Mouse (Mus musculus) neural tube, embryonic 12.5 days (tissue): ENCODE results near the gene Selenbp2. TPM values are rescaled to one million over a fixed set of nuclear protein-coding genes. Genes with fewer than 3 reads are reported as not detected.
"Not testable (repeated sequence)": the region's sequence is repeated elsewhere in the genome, so short reads cannot be mapped to it uniquely, and the experiment has no call there.

ENCODE experiments used
- ATAC-seq: fragments of 200-750 bp; cut with Nextera tagmentation; 2 replicates; pipeline ENCODE4 v1.8.0; 2017; ENCODE audit warnings: low read depth, mild to moderate bottlenecking, moderate TSS enrichment, moderate library complexity; ENCODE audit not compliant: low FRiP score
- H3K27ac ChIP-seq: fragments of 300-500 bp; sonication (generic); 2 replicates; pipeline ENCODE4 v1.5.1; 2016
- H3K27me3 ChIP-seq: fragments of 300-500 bp; sonication (generic); replicated peaks from 2 replicates; pipeline ENCODE4 v1.6.1; 2016; ENCODE audit warnings: mild to moderate bottlenecking
- H3K36me3 ChIP-seq: fragments of 300-500 bp; sonication (generic); 2 replicates; pipeline ENCODE4 v1.6.1; 2016; ENCODE audit warnings: mild to moderate bottlenecking
- H3K4me1 ChIP-seq: fragments of 300-500 bp; sonication (generic); 2 replicates; pipeline ENCODE4 v1.6.1; 2016
- H3K4me2 ChIP-seq: fragments of 300-500 bp; sonication (generic); replicated peaks from 2 replicates; pipeline ENCODE4 v1.6.1; 2016; ENCODE audit warnings: mild to moderate bottlenecking
- H3K4me3 ChIP-seq: fragments of 300-500 bp; sonication (generic); 2 replicates; pipeline ENCODE4 v1.5.1; 2016
- H3K9ac ChIP-seq: fragments of 300-500 bp; sonication (generic); 2 replicates; pipeline ENCODE4 v1.6.1; 2016; ENCODE audit warnings: mild to moderate bottlenecking
- H3K9me3 ChIP-seq: fragments of 300-500 bp; sonication (generic); 2 replicates; pipeline ENCODE4 v1.6.1; 2016; ENCODE audit warnings: mild to moderate bottlenecking
- WGBS: fragments of 180-500 bp; shearing (Covaris S2); methylation state at CpG from one replicate; pipeline ENCODE4 v1.1.7; 2016; 5-methylcytosine and 5-hydroxymethylcytosine counted together
- polyA plus RNA-seq: library from polyadenylated mRNA; unstranded; fragments of >200 nt; fragmentation: Nextera tagmentation; extraction: Ambion mirVana; gene quantifications from 2 replicates; pipeline ENCODE4 v1.2.1, GENCODE M21; 2016

The Selenbp2 gene
- polyA plus RNA-seq, 1 experiment from 2014 or later, result not detected

DNA sequence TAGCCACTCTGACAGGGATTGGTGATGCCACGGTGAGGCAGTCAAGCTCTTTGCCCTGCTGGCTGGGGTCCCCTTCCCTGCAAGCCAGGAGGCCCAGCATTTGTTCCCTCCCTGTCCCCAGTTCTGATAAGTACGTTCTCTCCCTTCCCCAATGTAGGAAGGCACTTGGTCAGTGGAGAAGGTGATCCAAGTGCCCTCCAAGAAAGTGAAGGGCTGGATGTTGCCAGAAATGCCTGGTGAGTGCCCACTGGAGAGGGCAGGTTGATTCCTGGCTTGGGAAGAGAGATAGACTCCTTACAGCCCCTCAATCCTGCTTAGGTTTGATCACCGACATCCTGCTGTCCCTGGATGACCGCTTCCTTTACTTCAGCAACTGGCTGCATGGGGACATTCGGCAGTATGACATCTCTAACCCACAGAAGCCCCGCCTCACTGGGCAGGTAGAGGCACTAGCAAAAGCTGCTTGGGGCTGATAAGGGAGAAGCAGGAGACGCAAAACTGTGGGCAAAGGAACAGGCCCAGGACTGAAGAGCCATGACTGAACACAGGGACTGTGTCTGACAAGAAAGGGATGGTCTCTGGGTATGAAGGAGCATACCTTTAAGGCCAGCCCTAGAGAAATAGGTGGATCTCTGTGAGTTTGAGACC lies 8.9 kb downstream of the Selenbp2 start:
- not testable (repeated sequence) for H3K27ac ChIP-seq, H3K27me3 ChIP-seq, H3K4me2 ChIP-seq, H3K36me3 ChIP-seq, H3K9ac ChIP-seq, H3K4me1 ChIP-seq, ATAC-seq, H3K9me3 ChIP-seq, H3K4me3 ChIP-seq
- 86% methylated on average over 7 of the region's 7 CpGs for WGBS

DNA sequence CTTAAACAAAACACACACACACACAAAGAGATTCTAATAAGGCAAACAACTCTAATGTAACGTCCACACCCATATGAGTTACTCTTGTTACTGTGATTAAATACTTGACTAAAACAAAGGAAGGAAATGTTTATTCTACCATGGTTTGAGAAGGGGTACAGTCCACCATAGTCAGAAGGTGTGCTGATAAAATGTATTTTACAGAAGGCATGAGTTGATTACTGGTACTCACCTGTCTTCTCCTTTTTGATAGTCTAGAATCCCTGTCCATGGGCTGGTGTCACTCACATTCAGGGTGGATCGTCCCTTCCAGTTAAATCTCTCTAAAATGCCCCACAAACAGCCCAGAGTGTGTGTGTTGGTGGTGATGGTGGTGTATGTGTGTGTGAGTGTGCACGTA lies 9.5 kb downstream of the Selenbp2 start:
- ATAC-seq, result no peak
- Histone ChIP-seq H3K27ac (no peak overlapping the region), H3K9ac (no peak overlapping the region), H3K9me3 (no peaks in the 10 kb centered on the region), H3K4me2 (no peak overlapping the region), H3K27me3 (no peaks in the 10 kb centered on the region), H3K4me3 (no peak overlapping the region), H3K4me1 (no peaks in the 10 kb centered on the region), H3K36me3 (no peaks in the 10 kb centered on the region)
- WGBS, result 85% methylated on average over 3 of the region's 3 CpGs

DNA sequence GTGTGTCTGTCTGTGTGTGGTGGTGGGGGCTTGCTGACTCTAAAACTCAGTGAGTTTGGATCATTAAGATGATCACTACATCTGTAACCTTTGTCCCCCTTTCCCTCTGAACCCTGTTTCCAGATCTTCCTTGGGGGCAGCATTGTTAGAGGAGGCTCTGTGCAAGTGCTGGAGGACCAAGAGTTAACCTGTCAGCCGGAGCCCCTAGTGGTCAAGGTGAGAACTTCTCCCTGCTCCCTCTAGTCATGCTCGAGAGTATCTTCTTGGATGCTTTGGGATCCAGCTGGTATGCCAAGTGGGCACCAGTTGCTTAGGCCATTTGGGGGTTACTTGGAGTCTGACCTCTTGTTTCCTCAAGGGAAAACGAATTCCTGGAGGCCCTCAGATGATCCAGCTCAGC lies 10.0 kb downstream of the Selenbp2 start:
- H3K36me3 ChIP-seq, ATAC-seq, H3K9me3 ChIP-seq, H3K4me1 ChIP-seq, H3K4me2 ChIP-seq, H3K4me3 ChIP-seq, H3K9ac ChIP-seq, H3K27ac ChIP-seq, H3K27me3 ChIP-seq: not testable (repeated sequence)
- WGBS, result 34% methylated on average over 3 of the region's 3 CpGs

DNA sequence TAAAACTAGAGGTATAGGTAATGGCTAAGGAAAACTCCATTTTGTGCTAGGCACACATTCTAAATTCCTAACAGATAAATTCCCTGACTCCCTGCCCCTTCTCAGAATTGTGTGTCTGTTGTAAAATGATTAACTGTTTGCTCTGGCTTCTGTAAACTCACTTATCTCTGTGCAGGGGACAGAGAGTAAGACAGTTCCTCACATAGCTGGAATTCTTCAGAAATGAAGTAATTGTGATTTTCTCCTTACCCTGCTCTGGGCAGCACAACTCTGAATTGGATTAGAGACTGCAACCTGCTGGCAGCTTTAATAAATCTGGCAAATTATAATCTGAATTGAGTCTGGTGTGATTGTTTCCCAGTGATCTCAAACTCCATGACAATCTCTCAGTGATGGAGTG lies 17.2 kb downstream of the Selenbp2 start:
- not testable (repeated sequence) for H3K9ac ChIP-seq, H3K27me3 ChIP-seq, ATAC-seq, H3K4me2 ChIP-seq, H3K36me3 ChIP-seq, H3K4me1 ChIP-seq, H3K9me3 ChIP-seq, H3K4me3 ChIP-seq, H3K27ac ChIP-seq

DNA sequence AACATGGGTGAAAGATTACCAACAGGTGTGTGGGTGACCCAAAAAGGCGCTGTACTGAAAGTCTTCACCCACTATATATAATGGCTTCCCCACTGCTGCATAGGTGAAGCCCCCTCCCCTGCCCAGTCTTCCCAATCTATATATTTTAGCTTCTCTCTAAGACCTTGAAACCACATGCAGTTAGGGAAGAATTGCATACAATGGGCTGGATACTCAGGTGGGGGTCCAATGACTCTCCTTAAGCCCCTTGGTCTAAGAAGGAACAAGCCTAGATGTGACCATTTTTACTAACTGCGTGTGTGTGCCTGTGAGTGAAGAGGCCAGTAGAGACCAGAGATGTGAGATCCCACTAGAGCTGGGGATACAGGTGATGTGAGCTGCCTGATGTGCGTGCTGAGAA lies 20.1 kb downstream of the Selenbp2 start:
- H3K27me3 ChIP-seq, H3K9me3 ChIP-seq, H3K9ac ChIP-seq, H3K27ac ChIP-seq, H3K4me3 ChIP-seq, H3K36me3 ChIP-seq, ATAC-seq, H3K4me2 ChIP-seq, H3K4me1 ChIP-seq: not testable (repeated sequence)
- 79% methylated on average over 3 of the region's 3 CpGs for WGBS

DNA sequence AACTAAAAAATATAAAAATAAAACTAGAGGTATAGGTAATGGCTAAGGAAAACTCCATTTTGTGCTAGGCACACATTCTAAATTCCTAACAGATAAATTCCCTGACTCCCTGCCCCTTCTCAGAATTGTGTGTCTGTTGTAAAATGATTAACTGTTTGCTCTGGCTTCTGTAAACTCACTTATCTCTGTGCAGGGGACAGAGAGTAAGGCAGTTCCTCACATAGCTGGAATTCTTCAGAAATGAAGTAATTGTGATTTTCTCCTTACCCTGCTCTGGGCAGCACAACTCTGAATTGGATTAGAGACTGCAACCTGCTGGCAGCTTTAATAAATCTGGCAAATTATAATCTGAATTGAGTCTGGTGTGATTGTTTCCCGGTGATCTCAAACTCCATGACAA lies 24.9 kb downstream of the Selenbp2 start:
- not testable (repeated sequence) for H3K4me3 ChIP-seq
- WGBS, result 47% methylated on average over 1 of the region's 1 CpGs

DNA sequence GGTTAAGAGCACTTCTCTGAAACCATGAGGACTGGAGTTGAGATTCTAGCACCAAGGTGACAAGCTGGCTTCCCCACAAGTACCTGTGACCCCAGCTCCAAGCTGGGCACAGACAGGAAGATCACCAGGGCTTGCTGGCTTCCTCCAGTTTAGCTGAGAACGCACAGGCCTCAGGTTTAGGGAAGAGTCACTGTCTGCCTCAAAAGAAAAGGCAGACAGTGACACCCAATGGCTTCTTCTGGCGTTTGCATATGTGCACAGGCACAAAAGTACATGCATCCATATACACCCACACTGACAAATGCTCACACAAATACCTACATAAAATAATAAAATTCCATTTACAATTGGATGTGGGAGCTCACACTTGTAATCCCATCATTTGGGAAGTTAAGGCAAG lies 30.3 kb downstream of the Selenbp2 start:
- H3K4me2 ChIP-seq, H3K36me3 ChIP-seq, H3K27me3 ChIP-seq, H3K27ac ChIP-seq, H3K4me1 ChIP-seq, H3K4me3 ChIP-seq, H3K9ac ChIP-seq, ATAC-seq, H3K9me3 ChIP-seq: not testable (repeated sequence)
- WGBS, result 49% methylated on average over 2 of the region's 2 CpGs

More for the DNA sequence above, 24.9 kb downstream of the Selenbp2 start:
- H3K27ac ChIP-seq, H3K27me3 ChIP-seq, ATAC-seq, H3K9ac ChIP-seq, H3K4me1 ChIP-seq, H3K4me2 ChIP-seq, H3K9me3 ChIP-seq, H3K36me3 ChIP-seq: not testable (repeated sequence)

DNA sequence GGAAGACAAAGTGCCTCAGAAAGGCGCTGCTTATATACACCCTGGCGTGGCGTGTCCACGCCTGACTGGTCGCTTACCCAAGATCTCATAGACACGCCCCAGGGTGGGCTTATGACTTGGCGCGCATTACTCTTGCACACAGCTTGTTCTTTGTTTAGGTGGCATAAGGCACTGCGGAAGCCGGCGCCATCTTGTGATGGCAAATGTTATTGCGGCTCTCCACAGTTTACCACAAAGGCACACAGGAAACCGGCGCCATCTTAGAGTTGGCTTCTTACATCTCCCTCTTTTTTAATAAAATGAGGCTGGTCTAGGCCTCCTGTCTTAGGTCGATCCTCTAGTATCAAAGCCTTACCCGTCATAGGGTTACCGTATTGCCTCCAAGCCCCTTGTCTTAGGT lies 52.3 kb downstream of the Selenbp2 start:
- 95% methylated on average over 17 of the region's 17 CpGs for WGBS

More for the DNA sequence above, 52.3 kb downstream of the Selenbp2 start:
- Histone ChIP-seq H3K27me3 (no peaks in the 10 kb centered on the region), H3K4me2 (no peak overlapping the region), H3K27ac (no peak overlapping the region), H3K9ac (no peak overlapping the region), H3K9me3 (no peaks in the 10 kb centered on the region), H3K4me3 (no peak overlapping the region), H3K36me3 (no peaks in the 10 kb centered on the region), H3K4me1 (no peaks in the 10 kb centered on the region)
- no peak for ATAC-seq

Other genes starting within 250 kb of the Selenbp2 start
- gene Oaz3, start 249.6 kb upstream of the Selenbp2 start, polyA plus RNA-seq, result 0.81 and 0.96 TPM in 2 replicates
- gene Celf3, start 215.3 kb upstream of the Selenbp2 start, polyA plus RNA-seq, result 204 and 222 TPM in 2 replicates
- 11.9 and 12.9 TPM in 2 replicates for gene Riiad1, start 213.2 kb upstream of the Selenbp2 start, polyA plus RNA-seq
- 66.5 and 66.9 TPM in 2 replicates for gene Snx27, start 110.8 kb upstream of the Selenbp2 start, polyA plus RNA-seq
- not detected in 2 replicates for gene Gm10972, start 50.4 kb upstream of the Selenbp2 start, polyA plus RNA-seq
- 2.9 and 3.5 TPM in 2 replicates for gene Tuft1, start 34.7 kb upstream of the Selenbp2 start, polyA plus RNA-seq
- gene Cgn, start 92.9 kb downstream of the Selenbp2 start, polyA plus RNA-seq, result 4.1 and 4.3 TPM in 2 replicates
- gene Pogz, start 144.0 kb downstream of the Selenbp2 start, polyA plus RNA-seq, result 20.9 and 21.0 TPM in 2 replicates
- gene Psmb4, start 193.4 kb downstream of the Selenbp2 start, polyA plus RNA-seq, result 331 and 332 TPM in 2 replicates
- 9.6 and 9.7 TPM in 2 replicates for gene Selenbp1, start 239.5 kb downstream of the Selenbp2 start, polyA plus RNA-seq